Mouse (Mus musculus) cerebellum, adult 9-10 months (tissue): ENCODE data around the gene Lamb1.

Source experiments
- DNase-seq: peaks from one replicate; pipeline ENCODE4 v3.0.0; 2022

Lamb1 gene

DNA sequence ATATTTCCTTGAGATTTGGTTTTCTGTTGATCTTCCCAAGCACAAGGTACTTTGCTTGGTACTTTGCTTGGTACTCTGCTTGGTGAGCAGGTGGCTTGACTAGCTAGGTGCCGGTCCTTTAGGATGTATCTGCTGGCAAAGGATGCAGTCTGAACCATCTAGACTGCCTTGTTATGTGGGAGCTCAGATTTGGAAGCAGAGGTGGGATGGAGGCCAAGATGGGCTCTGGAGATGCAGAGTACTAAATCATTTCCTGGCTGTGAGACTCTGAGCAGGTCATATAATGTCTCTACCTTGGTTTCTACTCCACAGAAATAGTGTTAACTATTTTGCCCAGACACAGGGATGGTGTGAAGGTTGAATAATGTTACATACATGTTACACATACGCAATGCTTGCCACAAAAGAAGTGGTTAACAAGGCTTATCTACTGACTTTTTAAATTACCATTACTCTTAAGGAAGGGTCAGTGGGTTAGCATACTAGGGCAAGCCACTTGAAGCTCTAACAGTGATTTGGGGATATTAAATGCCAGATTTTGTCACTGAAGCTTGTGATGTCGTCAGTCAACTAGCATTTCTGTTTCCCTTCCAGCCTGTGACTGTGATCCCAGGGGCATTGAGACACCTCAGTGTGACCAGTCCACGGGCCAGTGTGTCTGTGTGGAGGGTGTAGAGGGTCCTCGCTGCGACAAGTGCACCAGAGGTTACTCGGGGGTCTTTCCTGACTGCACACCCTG lies 52.8 kb downstream of the Lamb1 start:
- no peak for DNase-seq

DNA sequence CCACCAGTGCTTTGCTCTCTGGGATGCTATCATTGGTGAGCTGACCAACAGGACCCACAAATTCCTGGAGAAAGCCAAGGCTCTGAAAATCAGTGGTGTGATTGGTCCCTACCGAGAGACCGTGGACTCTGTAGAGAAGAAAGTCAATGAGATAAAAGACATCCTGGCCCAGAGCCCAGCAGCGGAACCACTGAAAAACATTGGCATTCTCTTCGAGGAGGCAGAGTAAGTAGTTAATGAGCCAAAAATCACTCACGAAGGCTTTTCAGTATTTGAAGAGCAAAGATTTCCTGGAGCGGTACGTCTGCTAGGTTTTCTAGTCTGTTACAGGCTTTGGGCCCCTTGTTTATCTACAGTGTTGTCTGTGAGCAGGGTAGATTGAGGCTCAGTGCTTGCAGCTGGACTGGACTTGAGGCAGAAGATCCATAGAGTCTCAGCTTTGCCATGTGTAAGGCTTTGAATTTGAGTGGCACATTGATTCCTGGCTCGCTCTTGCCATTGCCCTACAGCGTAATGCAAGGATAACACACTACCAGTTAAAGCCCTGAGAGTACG lies 53.5 kb downstream of the Lamb1 start:
- no peak for DNase-seq

DNA sequence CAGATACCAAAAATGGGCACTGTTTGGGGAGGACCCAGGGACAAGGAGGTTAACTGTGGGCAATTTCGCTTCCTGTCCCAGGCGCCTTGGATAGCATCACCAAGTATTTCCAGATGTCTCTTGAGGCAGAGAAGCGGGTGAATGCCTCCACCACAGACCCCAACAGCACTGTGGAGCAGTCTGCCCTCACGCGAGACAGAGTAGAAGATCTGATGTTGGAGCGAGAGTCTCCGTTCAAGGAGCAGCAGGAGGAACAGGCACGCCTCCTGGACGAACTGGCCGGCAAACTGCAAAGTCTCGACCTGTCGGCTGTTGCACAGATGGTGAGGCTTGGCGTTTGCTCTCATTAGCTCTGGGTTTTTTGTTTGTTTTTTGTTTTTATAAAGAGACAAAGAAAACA lies 55.8 kb downstream of the Lamb1 start:
- DNase-seq: peak; percentile 25

DNA sequence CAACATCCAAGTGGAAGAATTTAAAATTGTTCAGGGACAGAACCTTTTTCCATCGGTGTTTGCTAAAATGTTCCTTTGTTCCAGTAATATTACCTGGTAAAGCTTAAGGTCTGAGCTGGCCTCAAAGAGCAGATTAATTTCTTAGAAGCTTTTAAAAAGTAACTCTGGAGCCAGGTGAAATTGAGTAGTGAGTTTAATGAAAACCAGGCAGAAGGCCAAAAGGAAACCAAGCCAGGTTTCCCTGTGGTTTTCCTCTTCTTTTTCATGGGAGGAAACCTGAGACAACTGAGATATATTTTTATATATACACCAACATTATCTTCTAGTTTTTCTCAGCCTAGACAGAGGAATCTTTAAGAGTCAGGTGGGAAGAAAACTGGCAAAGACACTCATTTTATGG lies 56.5 kb downstream of the Lamb1 start:
- no peak for DNase-seq

DNA sequence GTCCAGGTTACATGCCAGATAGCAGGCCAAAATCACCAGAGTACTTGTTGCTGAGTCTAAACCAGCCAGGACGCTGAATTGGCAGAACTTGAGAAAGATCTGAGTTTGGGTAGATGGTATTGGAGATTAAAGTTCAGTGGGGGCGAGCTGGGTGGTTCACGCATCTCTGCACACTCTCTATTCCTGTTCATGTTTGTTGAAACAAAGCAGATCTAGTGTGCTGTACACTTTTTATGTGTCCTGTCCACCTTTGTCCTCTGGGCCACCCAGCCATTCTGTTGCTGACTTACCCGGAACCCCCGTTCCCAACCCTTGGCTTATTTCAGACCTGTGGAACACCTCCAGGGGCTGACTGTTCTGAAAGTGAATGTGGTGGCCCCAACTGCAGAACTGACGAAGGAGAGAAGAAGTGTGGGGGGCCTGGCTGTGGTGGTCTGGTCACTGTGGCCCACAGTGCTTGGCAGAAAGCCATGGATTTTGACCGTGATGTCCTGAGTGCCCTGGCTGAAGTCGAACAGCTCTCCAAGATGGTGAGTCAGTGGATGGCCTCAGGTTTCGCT lies 58.2 kb downstream of the Lamb1 start:
- DNase-seq: no peak

DNA sequence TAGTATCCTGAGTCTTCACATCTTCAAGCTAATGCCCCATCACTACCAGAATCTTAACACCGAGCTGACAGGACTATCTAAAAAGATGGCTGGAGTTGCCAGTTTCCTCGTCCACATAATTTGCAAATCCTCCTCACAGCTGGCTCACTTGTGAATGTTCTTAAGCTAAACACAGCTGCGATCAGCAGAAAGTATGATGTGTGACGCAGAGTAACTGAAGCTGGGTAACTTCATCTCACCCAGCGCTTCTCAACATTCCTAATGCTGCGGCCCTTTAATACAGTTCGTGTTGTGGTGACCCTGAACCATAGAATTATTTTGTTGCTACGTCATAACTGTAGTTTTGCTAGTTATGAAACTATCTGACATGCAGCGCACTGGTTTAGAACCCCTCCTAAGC lies 62.1 kb downstream of the Lamb1 start:
- DNase-seq: no peak

DNA sequence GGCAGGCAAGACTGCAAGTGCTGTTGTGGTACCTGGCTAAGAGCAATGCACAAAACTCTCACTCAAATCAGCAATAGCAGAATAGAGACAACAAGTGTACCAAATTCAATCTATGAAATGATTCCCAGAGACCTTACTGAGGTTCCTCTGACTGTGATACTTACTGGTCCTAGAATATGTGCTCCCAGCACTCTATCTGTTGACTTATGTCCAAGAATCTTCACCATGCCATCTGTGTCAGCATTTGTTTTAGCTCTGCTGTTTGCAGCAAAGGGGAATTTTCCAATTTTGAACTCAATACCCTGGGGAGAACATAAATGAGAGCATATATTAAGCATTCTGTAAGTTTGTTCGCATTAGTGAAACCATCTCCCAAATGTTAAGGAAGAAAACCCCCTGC lies 68.2 kb downstream of the Lamb1 start:
- DNase-seq: peak; percentile 80

DNA sequence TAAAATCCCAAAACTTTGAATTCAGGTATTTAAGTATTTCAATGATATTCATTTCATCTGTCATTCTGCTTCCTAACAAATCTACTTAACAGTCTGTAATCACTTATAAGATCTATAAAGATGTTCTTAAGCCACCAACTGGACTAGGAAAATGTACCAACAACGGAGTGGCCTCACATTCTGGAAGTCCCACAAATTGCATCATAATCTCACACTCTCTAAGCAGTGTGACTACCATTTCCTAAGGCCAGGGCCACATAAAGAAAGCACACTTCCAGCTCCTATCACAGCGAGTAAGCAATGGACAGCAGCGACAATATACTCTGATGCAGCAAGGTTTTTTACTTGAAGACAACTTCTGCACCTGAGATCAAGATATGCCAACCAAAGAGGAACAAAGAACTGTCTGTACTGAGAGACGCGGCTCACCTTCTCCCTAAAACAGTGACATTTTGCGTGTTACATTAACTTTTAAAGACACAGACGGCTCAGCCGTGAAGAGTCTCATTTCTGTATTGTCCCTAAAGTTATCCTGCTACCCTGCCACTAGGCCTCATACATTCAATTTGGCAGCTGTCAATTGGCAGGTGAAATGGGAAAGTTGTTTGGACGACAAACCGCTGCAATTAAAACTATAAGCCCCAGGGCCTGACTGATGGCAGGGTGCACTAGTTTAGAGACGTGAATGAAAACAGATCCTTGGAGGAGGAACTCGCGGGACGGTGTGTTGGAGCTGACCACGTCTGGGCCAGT lies 85.3 kb downstream of the Lamb1 start:
- DNase-seq: peak; percentile 39

DNA sequence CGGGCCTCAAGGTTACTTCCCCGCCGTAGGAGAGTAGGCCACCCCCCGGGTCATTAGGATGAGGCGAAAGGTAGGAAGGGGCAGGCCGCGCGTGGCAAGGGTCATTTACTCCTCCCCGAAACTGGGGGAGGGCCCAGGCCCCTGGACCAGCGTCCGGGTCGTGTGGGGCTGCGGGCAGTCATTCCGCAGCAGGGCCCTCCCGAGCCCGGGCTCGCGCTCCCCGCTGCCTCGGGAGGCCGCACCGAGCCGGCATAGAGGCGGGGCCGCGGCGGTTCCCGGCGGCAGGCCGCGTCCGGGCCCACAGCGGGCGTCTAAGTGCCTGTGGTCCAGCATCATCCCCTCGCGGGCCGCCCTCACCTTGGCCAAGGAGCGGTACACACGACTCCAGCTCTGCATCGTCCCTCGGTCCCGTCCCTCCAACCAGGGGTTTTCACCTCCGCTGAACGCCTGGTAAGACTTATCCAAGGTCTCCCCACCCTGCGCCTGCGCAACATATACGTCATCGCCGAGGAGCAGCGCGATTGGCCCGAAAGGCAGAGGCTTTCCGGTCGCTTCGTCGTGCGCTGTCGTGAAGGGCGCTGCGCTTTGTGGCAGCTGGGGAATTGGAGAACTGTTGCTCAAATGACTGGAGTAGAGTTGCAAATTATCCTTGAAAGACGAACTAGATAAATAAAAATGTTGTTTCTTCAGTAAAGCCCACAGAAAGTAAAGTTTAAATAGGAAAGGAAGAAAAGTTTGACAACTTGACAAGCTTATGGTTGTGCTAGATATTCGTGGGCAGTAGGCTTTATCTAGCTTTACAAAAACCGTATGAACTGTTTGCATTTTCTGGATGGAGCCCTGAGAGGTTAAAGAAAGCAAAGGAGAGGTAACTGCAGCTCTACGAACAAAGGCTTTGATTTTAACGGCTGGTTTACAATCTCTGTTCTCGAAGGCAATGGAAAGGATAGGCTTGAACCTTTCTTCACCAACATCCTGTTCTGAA lies 86.2 kb downstream of the Lamb1 start, which contains the start of gene Dld:
TSS of gene Dld (minus strand) at position 510 of the 985 bp plus-strand sequence.
- DNase-seq: peak; percentile 95

DNA sequence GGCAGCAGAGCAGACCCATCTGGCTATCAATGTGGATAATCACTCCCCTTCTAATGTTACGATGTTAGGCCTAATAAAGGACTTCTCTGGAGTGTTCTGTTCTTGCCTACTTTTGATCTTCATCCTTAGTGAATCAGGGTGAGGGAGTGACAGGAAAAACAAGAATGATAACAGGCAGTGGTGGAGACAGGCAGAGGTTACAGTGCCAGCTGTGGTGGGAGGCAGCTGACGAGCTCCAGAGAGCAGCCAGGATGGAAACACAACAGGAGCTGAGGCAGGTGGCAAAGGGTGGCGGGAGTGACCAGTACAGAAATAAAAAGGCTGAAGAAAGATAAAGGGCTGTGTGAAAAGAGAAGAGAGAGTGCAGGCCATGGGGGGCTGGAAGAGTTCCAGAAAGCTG lies 101.4 kb downstream of the Lamb1 start:
- DNase-seq: no peak

DNA sequence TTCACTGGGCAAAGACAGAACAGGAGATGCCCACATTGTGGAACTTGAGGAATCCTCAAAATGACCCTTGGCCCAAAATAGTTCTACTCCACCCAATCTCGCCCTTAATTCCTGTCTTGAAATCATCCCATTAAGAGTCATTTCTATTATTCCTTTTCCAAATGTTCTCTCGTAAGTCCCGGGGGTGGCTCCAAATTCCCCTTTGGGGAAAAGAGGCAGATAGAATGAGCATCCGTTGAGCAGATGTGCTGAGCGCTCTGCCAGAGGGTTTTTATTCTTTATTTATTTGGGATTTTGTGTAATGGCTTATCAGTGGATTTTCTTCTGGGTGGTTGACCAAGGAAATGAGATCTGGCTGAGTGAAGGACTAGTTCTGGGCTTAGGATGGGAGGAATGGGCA lies 102.7 kb downstream of the Lamb1 start:
- DNase-seq: no peak

DNA sequence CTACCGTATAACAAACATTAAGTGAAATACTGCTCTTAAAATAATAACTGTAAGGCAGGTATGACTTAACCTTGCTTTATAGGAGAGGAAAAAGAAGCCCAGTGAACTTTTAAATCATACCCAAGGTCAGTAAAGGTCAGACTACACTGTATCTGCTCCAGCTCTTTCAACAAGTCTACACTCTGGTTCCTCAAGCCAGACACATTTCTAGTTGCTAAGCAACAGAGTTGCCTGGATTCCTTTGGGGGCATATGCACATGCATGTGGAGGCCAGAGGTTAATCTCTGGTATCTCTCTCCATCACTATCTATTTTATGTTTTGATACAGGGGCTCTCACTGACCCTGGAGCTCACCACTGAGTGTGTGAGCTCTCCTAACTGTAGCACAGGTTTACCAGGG lies 104.1 kb downstream of the Lamb1 start:
- no peak for DNase-seq

DNA sequence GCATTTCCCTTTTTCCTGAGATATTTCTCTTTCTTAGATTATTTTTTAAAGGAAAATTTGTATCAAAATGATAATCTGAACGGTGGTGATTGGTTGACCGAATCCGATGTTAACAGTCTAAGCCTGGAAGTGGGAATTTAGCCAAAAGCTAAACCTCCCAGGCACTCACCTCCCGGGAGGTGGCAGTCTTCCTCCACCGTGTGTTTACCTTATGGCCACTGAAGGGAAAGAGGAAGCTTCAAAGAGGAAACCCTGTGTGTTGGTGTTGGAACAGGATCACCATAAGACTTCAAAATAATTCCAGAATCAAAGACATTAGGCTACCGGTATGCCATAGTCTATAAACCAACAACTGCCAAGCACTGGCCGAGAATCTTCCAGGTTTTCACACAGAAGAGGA lies 104.6 kb downstream of the Lamb1 start:
- DNase-seq: no peak

DNA sequence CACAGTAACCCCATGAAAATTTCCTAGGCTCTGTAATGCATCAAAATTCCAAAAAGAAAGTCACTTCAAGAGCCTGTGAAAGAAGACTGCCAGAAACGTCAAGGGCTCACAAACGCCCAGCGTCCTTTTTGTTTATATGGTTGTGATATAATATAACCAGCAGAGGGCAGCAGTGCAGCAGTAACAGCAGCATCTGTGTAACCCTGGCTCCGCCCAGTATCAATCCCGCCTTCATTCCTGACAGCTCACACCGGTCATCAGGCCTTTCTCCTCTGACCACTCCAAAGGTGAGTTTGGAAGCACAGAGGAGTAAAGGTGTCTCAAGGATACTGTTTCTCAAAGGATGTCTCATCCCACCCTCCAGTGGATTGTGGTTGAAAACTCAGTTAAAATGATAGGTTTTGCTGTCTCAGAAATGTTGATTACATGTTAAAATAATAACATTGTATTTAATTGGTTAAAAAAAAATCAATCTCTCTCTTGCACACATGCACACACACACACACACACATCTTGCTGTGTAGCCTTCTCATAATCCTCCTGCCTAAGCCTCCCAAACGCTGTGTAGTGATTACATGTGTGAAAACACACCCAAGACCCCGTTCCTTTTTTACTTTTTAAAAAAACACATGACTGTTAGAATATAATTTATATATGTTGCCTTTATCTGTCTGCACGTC lies 109.7 kb downstream of the Lamb1 start:
- peak; percentile 71 for DNase-seq

DNA sequence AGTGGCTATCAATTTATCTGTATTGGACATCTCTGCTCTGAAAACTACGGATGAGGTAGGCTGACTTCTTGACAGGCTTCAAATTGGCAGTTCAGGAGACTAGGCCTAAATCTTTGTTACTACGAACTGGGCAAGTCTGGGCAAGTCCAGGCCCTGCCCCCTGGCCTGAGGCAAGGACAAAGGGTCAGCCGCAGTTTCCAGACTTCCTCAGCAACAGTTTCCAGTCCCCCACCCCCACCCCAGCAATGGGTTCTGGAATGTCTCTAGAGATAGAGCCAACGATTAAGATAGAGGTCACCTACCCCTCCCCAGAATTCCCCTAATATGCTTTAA lies 110.2 kb downstream of the Lamb1 start:
- no peak for DNase-seq

DNA sequence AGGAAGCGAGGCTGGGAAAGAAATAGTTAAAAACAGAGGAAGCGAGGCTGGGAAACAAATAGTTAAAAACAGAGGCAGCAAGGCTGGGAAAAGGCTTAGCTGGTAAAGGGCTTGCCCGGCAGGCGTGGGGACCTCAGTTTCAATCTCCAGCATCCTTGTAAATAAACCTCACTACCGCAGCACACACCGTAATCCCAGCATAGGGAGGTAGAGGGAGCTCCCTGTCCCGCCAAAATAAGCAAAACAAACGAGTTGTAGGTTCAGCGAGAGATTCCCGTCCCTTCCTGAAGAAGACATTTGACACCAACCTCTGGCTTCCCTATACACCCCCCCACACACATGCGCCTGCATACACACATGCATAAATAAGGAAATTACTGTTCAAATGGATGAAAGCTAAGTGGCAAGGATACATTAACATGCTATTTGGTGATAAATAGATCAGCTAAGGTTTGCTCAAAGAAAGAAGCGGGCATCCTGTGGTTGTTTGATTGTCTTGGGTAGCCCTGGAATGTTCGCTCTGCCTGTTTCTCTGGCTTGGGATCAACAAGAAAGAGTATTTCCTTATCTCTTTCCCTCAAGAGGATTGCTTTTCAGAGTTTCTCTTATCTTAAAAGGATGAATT lies 111.4 kb downstream of the Lamb1 start:
- DNase-seq: no peak

DNA sequence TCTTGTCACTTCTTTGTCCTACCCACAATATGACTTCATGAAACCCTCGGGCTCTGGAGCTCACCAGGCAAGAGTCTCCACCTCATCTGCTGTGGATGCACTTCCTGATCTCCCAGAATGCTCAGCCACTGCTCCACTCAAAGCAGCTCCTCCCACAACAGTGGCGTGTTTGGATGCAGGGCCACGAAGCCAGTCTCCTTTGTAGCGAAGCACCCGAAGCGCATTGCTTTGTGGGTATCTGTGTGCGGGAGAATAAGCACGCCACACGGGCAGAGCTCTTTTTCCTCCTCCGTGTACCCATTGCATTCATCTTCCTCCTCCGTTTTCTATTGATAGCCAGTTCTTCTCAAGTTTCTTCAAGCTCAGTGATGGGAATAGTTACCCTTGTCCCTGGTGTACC lies 112.2 kb downstream of the Lamb1 start:
- no peak for DNase-seq
